Mouse (Mus musculus): ENCODE results near the gene Eif4e2. TPM values are rescaled to one million over a fixed set of nuclear protein-coding genes. Genes with fewer than 3 reads are reported as not detected.

Gene Eif4e2
- polyA plus RNA-seq, 1 experiment from 2014 or later: 131 TPM

DNA sequence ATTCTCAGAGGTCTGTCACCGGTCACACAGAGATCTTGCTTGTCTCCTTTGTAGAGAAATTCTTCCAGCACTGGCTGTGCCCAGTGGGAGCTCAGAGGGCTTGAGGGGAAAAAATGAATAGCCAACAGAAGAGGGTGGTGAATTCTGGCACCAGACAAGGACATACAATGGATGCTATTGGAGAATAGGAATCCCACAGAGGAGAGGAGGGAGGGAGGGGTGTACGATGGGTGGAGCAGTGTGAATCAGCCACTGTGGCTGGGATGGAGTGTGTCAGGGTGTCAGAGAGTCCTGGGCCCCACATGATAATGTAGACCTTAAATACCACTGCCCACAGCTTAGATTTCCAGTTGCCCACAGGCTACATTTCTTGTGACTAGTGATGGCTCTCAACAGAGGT, 73.4 kb downstream of the Eif4e2 start:
- no peak for DNase-seq (ENCODE audit: low spot score)
- Histone ChIP-seq H3K36me3 (ENCODE audit: control insufficient read depth, insufficient read depth, low read length) (no peaks in the 10 kb centered on the region), H3K4me1 (replicated peaks; ENCODE audit: control insufficient read depth, insufficient read depth, low read length) (no peaks in the 10 kb centered on the region), H3K9ac (ENCODE audit: low read length) (no peak overlapping the region), H3K4me3 (ENCODE audit: low read depth, low read length) (no peak overlapping the region), H3K27me3 (replicated peaks; ENCODE audit: control insufficient read depth, insufficient read depth, low read length) (no peaks in the 10 kb centered on the region), H3K27ac (ENCODE audit: low read depth) (no peak overlapping the region), H3K9me3 (ENCODE audit: control insufficient read depth, low read length) (no peaks in the 10 kb centered on the region), H3K4me2 (ENCODE audit: low read length) (no peak overlapping the region)
- 74% methylated on average over 2 of the region's 2 CpGs for WGBS
- ATAC-seq (replicated peaks; ENCODE audit: low FRiP score, low TSS enrichment, low read depth): no peak

Other genes with a start within 250 kb of the Eif4e2 start
- 0.08 TPM in 1 of 2 replicates, not detected in the other for gene Alppl2, start 124.0 kb upstream of the Eif4e2 start, polyA plus RNA-seq (2014; fragmentation: Nextera tagmentation; extraction: Ambion mirVana)
- 8.5 and 16.5 TPM in 2 replicates for gene Alpi, start 112.3 kb upstream of the Eif4e2 start, polyA plus RNA-seq (2014; fragmentation: Nextera tagmentation; extraction: Ambion mirVana)
- not detected in 2 replicates for gene Akp3, start 88.9 kb upstream of the Eif4e2 start, polyA plus RNA-seq (2014; fragmentation: Nextera tagmentation; extraction: Ambion mirVana)
- 1.3 and 1.5 TPM in 2 replicates for gene Ecel1, start 57.4 kb upstream of the Eif4e2 start, polyA plus RNA-seq (2014; fragmentation: Nextera tagmentation; extraction: Ambion mirVana)
- gene Prss56, start 30.6 kb upstream of the Eif4e2 start, polyA plus RNA-seq (2014; fragmentation: Nextera tagmentation; extraction: Ambion mirVana): not detected in 2 replicates
- not detected in 2 replicates for gene Chrnd, start 23.3 kb upstream of the Eif4e2 start, polyA plus RNA-seq (2014; fragmentation: Nextera tagmentation; extraction: Ambion mirVana)
- gene Chrng, start 9.3 kb upstream of the Eif4e2 start, polyA plus RNA-seq (2014; fragmentation: Nextera tagmentation; extraction: Ambion mirVana): not detected in 2 replicates
- gene Efhd1, start 50.4 kb downstream of the Eif4e2 start, polyA plus RNA-seq (2014; fragmentation: Nextera tagmentation; extraction: Ambion mirVana): 0.16 TPM in 1 of 2 replicates, not detected in the other
- gene Gigyf2, start 113.1 kb downstream of the Eif4e2 start, polyA plus RNA-seq (2014; fragmentation: Nextera tagmentation; extraction: Ambion mirVana): 44.9 and 45.2 TPM in 2 replicates
- 0.38 and 1.0 TPM in 2 replicates for gene Kcnj13, start 180.8 kb downstream of the Eif4e2 start, polyA plus RNA-seq (2014; fragmentation: Nextera tagmentation; extraction: Ambion mirVana)

Measured in intestine, embryonic 14.5 days (tissue).